Mouse (Mus musculus): Measurements from ENCODE around the gene Sc5d. TPM values are rescaled to one million over a fixed set of nuclear protein-coding genes. Genes with fewer than 3 reads are reported as not detected.
A peak's percentile ranks its signal among the peaks of the same experiment; 100 is the strongest.

Gene Sc5d
- total and polyA plus RNA-seq, 3 experiments = 23.3 to 111 (median 77.4) TPM

DNA sequence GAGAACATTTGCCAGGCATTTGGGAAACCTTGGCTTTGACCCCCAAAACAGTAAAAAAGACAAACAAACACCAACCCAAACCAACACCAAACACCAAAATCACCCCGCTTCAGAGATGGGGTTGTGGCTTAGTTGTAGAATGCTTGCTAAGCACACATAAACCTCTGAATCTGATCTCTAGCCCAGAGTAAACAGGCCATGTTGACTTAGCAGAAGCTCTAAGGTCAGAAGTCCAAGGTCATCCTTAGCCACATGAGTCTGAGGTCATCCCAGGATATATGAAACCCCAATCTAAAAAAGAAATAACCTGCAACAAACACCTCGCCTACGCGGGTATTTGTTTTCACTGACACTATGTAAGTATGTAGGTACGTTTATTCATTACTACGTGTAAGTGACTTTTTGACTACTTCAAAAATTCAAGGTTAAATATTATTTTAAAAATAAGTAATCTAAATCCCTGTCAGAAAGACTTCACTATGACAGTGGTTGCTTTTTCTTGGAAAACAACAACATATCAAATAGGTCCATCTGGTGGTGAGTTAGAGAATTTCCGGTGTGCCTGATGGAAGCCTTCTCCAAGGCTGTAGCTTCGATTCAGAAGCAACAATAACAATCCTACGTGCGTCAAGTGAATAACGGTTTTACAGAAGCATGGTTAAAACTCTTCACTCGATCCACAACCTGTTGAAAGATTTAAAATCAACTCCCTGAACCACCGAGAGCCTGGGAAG is 11.1 kb upstream of the Sc5d start:
- Histone ChIP-seq H3K9me3 (replicated peaks; ENCODE audit: low read length) (no peaks in the 10 kb centered on the region), H3K36me3 (replicated peaks in 1 of 2; ENCODE audit: control insufficient read depth in 1 of 2, insufficient read depth in 1 of 2, low read length in 1 of 2) (no peaks in the 10 kb centered on the region), H3K9ac (ENCODE audit: insufficient read depth, low read depth) (no peak overlapping the region), H3K4me1 (ENCODE audit: control insufficient read depth in 1 of 2, insufficient read depth in 2 of 2) (peaks cover 4 to 19% of the 10 kb centered on the region in 2 experiments), H3K4me2 (ENCODE audit: insufficient read depth, low read depth, poor library complexity, severe bottlenecking) (no peak overlapping the region), H3K4me3 (replicated peaks in 1 of 3; ENCODE audit: low read depth in 2 of 3, low read length in 2 of 3, poor library complexity in 1 of 3) (no peak overlapping the region), H3K79me2 (replicated peaks; ENCODE audit: control insufficient read depth, extremely low read depth, insufficient read depth, poor library complexity, severe bottlenecking) (no peaks in the 10 kb centered on the region), H3K27ac (ENCODE audit: insufficient read depth, low read depth) (no peak overlapping the region), H3K27me3 (replicated peaks) (no peaks in the 10 kb centered on the region)
- DNase-seq (ENCODE audit: extremely low read depth) = no peak
- dilution Hi-C loops (cut with MboI; ENCODE audit: extremely low pct_ligation_motif_present, extremely low pct_unique_long_range_greater_than_20kb, low sequenced_read_pairs) (no loop called here), in situ Hi-C loops (cut with MboI; ENCODE audit: low pct_ligation_motif_present, low pct_unique_long_range_greater_than_20kb, low sequenced_read_pairs) (no loop called here)
- TF ChIP-seq SMC3 (IDR thresholded peaks at IDR 0.05; ENCODE audit: low read depth, low read length) (peak; percentile 59), IRF4 (IDR thresholded peaks at IDR 0.05; ENCODE audit: low read depth, low read length) (no peak), RCOR1 (conservative IDR thresholded peaks at IDR 0.05; ENCODE audit: low read depth, low read length) (no peak), HCFC1 (IDR thresholded peaks at IDR 0.05; ENCODE audit: low read depth, low read length) (no peak), ETS1 (conservative IDR thresholded peaks at IDR 0.05; ENCODE audit: low read depth, low read length) (no peak), POLR2A (IDR thresholded peaks at IDR 0.05; ENCODE audit: low read depth, low read length) (no peak), TBP (conservative IDR thresholded peaks at IDR 0.05; ENCODE audit: low read depth, low read length) (no peak), UBTF (IDR thresholded peaks at IDR 0.05; ENCODE audit: low read depth, low read length) (no peak), KAT2A (IDR thresholded peaks at IDR 0.05; ENCODE audit: insufficient replicate concordance, low read length) (no peak), ZNF384 (IDR thresholded peaks at IDR 0.05; ENCODE audit: low read depth, low read length) (no peak), RAD21 (IDR thresholded peaks at IDR 0.05; ENCODE audit: low read depth, low read length) (peak; percentile 69), CTCF (conservative IDR thresholded peaks at IDR 0.05 in 1 of 2, IDR thresholded peaks at IDR 0.05 in 1 of 2; ENCODE audit: low read depth in 2 of 2, low read length in 2 of 2) (peak; percentile 24 to 66; a peak in 2 of 4 replicates), JUN (IDR thresholded peaks at IDR 0.05; ENCODE audit: insufficient read depth, low read depth, low read length) (no peak)

DNA sequence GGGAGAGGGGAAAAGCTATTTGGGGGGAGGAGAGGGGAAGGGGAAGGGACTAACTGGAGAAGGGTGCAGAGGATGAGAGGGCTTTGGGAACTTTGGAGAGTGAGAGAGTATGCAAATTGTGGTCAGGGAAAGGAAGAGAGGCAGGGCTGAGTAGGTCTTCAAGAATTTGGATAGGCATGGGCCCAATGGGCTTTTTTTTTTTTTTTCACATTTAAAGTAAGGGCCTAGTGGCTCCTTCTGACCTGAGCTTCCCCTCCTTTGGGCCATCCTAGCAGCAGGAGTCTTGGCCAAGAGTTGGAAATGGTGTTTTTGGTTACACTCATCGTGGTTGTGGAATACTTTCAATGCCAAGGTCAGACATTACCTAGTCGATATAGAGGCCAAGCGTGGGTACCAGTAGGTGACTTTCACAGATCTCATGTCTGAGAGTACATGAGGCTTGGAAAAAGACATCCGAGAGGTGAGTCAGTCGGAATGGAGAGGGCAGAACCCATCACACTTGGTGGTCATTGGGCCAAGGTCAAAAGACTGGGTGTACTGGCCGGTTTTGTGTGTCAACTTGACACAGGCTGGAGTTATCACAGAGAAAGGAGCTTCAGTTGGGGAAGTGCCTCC is 9.7 kb upstream of the Sc5d start:
- H3K36me3 ChIP-seq (replicated peaks in 1 of 2; ENCODE audit: control insufficient read depth in 1 of 2, insufficient read depth in 1 of 2, low read length in 1 of 2) = no peaks in the 10 kb centered on the region
- DNase-seq (ENCODE audit: extremely low read depth) = no peak
- H3K4me1 ChIP-seq (ENCODE audit: control insufficient read depth in 1 of 2, insufficient read depth in 2 of 2) = peaks cover 4 to 19% of the 10 kb centered on the region in 2 experiments
- H3K27ac ChIP-seq (ENCODE audit: insufficient read depth, low read depth) = no peak overlapping the region
- H3K9me3 ChIP-seq (replicated peaks; ENCODE audit: low read length) = no peaks in the 10 kb centered on the region
- in situ Hi-C loops (cut with MboI; ENCODE audit: low pct_ligation_motif_present, low pct_unique_long_range_greater_than_20kb, low sequenced_read_pairs) (no loop called here), dilution Hi-C loops (cut with MboI; ENCODE audit: extremely low pct_ligation_motif_present, extremely low pct_unique_long_range_greater_than_20kb, low sequenced_read_pairs) (no loop called here)
- H3K79me2 ChIP-seq (replicated peaks; ENCODE audit: control insufficient read depth, extremely low read depth, insufficient read depth, poor library complexity, severe bottlenecking) = no peaks in the 10 kb centered on the region
- no peaks in the 10 kb centered on the region for H3K27me3 ChIP-seq (replicated peaks)
- H3K4me3 ChIP-seq (replicated peaks in 1 of 3; ENCODE audit: low read depth in 2 of 3, low read length in 2 of 3, poor library complexity in 1 of 3) = no peak overlapping the region
- H3K9ac ChIP-seq (ENCODE audit: insufficient read depth, low read depth) = no peak overlapping the region
- no peak overlapping the region for H3K4me2 ChIP-seq (ENCODE audit: insufficient read depth, low read depth, poor library complexity, severe bottlenecking)
- TF ChIP-seq ZNF384 (IDR thresholded peaks at IDR 0.05; ENCODE audit: low read depth, low read length) = peak; percentile 66; the same call in 1 of the 2 replicates
- TF ChIP-seq CHD2 (IDR thresholded peaks at IDR 0.05; ENCODE audit: low read length) = no peak
